Mouse (Mus musculus): ENCODE data around the gene Mtpn. TPM values are rescaled to one million over a fixed set of nuclear protein-coding genes. Genes with fewer than 3 reads are reported as not detected.

Gene Mtpn
- polyA plus RNA-seq, 1 experiment from 2014 or later: 153 TPM

GRCm38 (mm10) chr6:35499978-35500667 is 39.6 kb downstream of the Mtpn start:
- H3K36me3 ChIP-seq (replicated peaks): no peaks in the 10 kb centered on the region
- no peaks in the 10 kb centered on the region for H3K9me3 ChIP-seq
- H3K27me3 ChIP-seq (replicated peaks; ENCODE audit: low read depth, poor library complexity, severe bottlenecking): no peaks in the 10 kb centered on the region
- no peaks in the 10 kb centered on the region for H3K4me1 ChIP-seq
- 92% methylated on average over 5 of the region's 5 CpGs for WGBS
- no peak for DNase-seq (ENCODE audit: low spot score)
- H3K4me3 ChIP-seq: no peak overlapping the region
- no peak overlapping the region for H3K27ac ChIP-seq (replicated peaks)

GRCm38 (mm10) chr6:35497406-35497805 is 42.3 kb downstream of the Mtpn start:
- no peaks in the 10 kb centered on the region for H3K9me3 ChIP-seq
- WGBS: 90% methylated on average over 4 of the region's 4 CpGs
- no peaks in the 10 kb centered on the region for H3K36me3 ChIP-seq (replicated peaks)
- no peaks in the 10 kb centered on the region for H3K27me3 ChIP-seq (replicated peaks; ENCODE audit: low read depth, poor library complexity, severe bottlenecking)
- no peak overlapping the region for H3K4me3 ChIP-seq
- DNase-seq (ENCODE audit: low spot score): no peak
- H3K27ac ChIP-seq (replicated peaks): no peak overlapping the region
- no peaks in the 10 kb centered on the region for H3K4me1 ChIP-seq

- H3K36me3 ChIP-seq (replicated peaks): no peaks in the 10 kb centered on the region
- no peaks in the 10 kb centered on the region for H3K27me3 ChIP-seq (replicated peaks; ENCODE audit: low read depth, poor library complexity, severe bottlenecking)
- no peak overlapping the region for H3K4me3 ChIP-seq
- 82% methylated on average over 6 of the region's 6 CpGs for WGBS
- no peaks in the 10 kb centered on the region for H3K4me1 ChIP-seq
- DNase-seq (ENCODE audit: low spot score): no peak
- H3K9me3 ChIP-seq: no peaks in the 10 kb centered on the region
- no peak overlapping the region for H3K27ac ChIP-seq (replicated peaks)
Observed at GRCm38 (mm10) chr6:35493851-35494250, 45.8 kb downstream of the Mtpn start.

GRCm38 (mm10) chr6:35479651-35480335 is 59.9 kb downstream of the Mtpn start:
- Histone ChIP-seq H3K9me3 (no peaks in the 10 kb centered on the region), H3K27ac (replicated peaks) (no peak overlapping the region), H3K27me3 (replicated peaks; ENCODE audit: low read depth, poor library complexity, severe bottlenecking) (no peaks in the 10 kb centered on the region), H3K4me3 (no peak overlapping the region), H3K4me1 (no peaks in the 10 kb centered on the region), H3K36me3 (replicated peaks) (no peaks in the 10 kb centered on the region)
- 74% methylated on average over 5 of the region's 5 CpGs for WGBS
- no peak for DNase-seq (ENCODE audit: low spot score)

GRCm38 (mm10) chr6:35476830-35477229 is 62.9 kb downstream of the Mtpn start:
- Histone ChIP-seq H3K27ac (replicated peaks) (no peak overlapping the region), H3K36me3 (replicated peaks) (no peaks in the 10 kb centered on the region), H3K27me3 (replicated peaks; ENCODE audit: low read depth, poor library complexity, severe bottlenecking) (no peaks in the 10 kb centered on the region), H3K9me3 (no peaks in the 10 kb centered on the region), H3K4me1 (no peaks in the 10 kb centered on the region), H3K4me3 (no peak overlapping the region)
- WGBS: 79% methylated on average over 1 of the region's 1 CpGs
- DNase-seq (ENCODE audit: low spot score): no peak

GRCm38 (mm10) chr6:35463450-35464395 is 76.0 kb downstream of the Mtpn start:
- WGBS: 85% methylated on average over 5 of the region's 5 CpGs
- no peak overlapping the region for H3K4me3 ChIP-seq
- H3K4me1 ChIP-seq: no peaks in the 10 kb centered on the region
- no peak overlapping the region for H3K27ac ChIP-seq (replicated peaks)
- DNase-seq (ENCODE audit: low spot score): no peak
- H3K9me3 ChIP-seq: peaks cover 4% of the 10 kb centered on the region; the same call in 1 of the 2 replicates
- H3K27me3 ChIP-seq (replicated peaks; ENCODE audit: low read depth, poor library complexity, severe bottlenecking): no peaks in the 10 kb centered on the region
- no peaks in the 10 kb centered on the region for H3K36me3 ChIP-seq (replicated peaks)

GRCm38 (mm10) chr6:35462484-35462883 is 77.2 kb downstream of the Mtpn start:
- Histone ChIP-seq H3K27me3 (replicated peaks; ENCODE audit: low read depth, poor library complexity, severe bottlenecking) (no peaks in the 10 kb centered on the region), H3K27ac (replicated peaks) (no peak overlapping the region), H3K4me3 (no peak overlapping the region), H3K4me1 (no peaks in the 10 kb centered on the region), H3K36me3 (replicated peaks) (no peaks in the 10 kb centered on the region), H3K9me3 (peaks cover 4% of the 10 kb centered on the region; the same call in 1 of the 2 replicates)
- DNase-seq (ENCODE audit: low spot score): no peak
- 98% methylated on average over 1 of the region's 1 CpGs for WGBS

Small RNA genes lying within 50 kb of the gene (microRNA-seq; reads per million reads assigned to microRNA genes)
- gene Gm23053: not detected

Other genes with a start within 250 kb of the Mtpn start
- 0.50 and 0.57 TPM in 2 replicates for gene Slc13a4, start 231.8 kb downstream of the Mtpn start, polyA plus RNA-seq (2016; fragmentation: Nextera tagmentation; extraction: Ambion mirVana)
- gene Fam180a, start 213.7 kb downstream of the Mtpn start, polyA plus RNA-seq (2016; fragmentation: Nextera tagmentation; extraction: Ambion mirVana): not detected in 2 replicates

Data from embryonic facial prominence, embryonic 10.5 days (tissue).